Mouse (Mus musculus): ENCODE measurements around the gene Cr1l. TPM values are rescaled to one million over a fixed set of nuclear protein-coding genes. Genes with fewer than 3 reads are reported as not detected.

The Cr1l gene
- total RNA-seq (2021): 10 to 100 TPM; 72.6 to 78.0 TPM
- long read RNA-seq, experiment 1, transcript Cr1l-201 (10 exons, 1,651 nt): major isoform, 15 of 51 reads
- long read RNA-seq, experiment 1, partial matches to known transcripts: 9 of 51 reads
- long read RNA-seq, experiment 1, other reads (novel, unspliced or antisense): 24 of 51 reads
- long read RNA-seq, experiment 2, transcript Cr1l-201 (10 exons, 1,651 nt): major isoform, 25 of 44 reads
- long read RNA-seq, experiment 2, partial matches to known transcripts: 6 of 44 reads
- long read RNA-seq, experiment 2, other reads (novel, unspliced or antisense): 11 of 44 reads

- DNase-seq: peak; percentile 91
Observed at GRCm38 (mm10) chr1:195130953-195131674, at the start of gene Cr1l. Gene Cr1l, minus strand, starts transcription at chr1:195131586.

GRCm38 (mm10) chr1:195175980-195176931, 44.9 kb upstream of the Cr1l start, which contains the start of gene Cr2:
Gene Cr2, minus strand, starts transcription at chr1:195176716.
- DNase-seq: peak; percentile 41

DNA sequence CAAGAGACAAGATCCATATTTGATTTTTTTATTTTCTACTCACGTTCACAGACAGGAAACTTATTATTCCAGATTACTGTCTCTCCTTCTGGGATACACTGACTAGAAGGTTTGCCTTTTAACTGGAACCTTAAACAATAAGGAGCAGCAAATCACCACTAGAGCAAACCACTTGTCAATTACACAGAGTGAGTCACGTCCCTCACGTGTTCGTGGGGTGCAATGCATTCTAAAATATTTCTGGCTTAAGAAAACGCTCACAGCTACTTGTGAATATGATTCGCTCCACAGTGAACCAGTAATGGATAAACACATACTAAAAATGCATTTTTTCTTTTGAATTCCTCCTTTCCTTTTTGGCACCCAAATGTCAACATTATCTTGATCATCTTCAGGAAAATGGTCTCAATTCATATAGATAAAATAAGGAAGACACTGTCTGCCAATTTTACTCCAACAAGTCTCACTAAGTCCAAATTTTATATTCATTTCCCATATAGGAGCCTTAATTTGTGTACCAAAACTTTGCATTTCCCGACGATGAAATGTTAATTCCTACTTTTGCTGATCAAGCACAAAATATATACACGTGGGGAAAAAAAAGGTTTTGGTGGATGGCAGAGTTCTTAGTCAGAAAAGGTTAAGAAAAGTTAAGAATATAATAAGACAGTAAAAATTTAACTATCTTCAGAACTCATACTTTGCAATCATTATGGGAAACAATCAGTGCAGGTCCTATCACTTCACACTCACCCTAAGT, 33.8 kb upstream of the Cr1l start:
- no peak for DNase-seq

- peak; percentile 14 for DNase-seq
Observed at GRCm38 (mm10) chr1:195132070-195132469, 684 bp upstream of the Cr1l start.

GRCm38 (mm10) chr1:195131675-195132015, 259 bp upstream of the Cr1l start:
- DNase-seq: no peak

DNA sequence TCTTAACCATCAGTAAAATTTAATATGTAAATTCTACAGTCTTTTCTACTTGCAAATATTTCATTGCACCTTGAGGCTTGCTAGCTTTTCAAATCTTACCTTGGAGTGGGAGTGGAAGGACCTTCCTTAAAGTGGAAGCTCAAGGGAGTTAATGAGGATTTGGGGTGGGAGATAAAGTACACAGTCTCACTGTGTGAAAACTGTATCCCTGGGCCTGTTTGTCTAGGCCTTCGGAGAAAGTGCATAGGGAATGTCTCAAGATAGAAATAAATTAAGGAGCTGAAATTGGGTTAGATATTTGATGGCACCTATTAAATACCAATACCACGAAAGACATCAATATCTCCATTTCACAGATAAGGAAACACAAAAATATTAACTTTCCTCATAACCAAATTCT, 907 bp downstream of the Cr1l start:
- no peak for DNase-seq

DNA sequence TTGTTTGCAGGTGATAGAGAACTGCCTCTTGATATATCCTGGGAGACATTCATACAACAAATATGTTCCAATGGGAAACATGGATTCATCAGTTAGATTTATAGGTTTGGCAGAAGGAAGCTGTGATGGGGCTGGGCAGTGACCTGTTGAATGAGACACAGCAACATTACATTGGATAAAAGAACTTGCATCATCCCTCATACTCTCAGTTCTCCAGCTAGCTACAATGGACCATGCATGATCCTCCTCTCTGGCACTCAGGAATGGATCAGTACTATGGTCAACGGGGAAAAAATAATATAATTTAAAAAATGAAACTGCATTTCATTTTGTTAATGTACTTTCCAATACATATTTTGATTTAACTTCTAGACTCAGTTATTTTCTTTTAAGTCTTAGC, 1.5 kb downstream of the Cr1l start:
- DNase-seq: no peak

- no peak for DNase-seq
Observed at GRCm38 (mm10) chr1:195114414-195114813, 17.0 kb downstream of the Cr1l start.

DNA sequence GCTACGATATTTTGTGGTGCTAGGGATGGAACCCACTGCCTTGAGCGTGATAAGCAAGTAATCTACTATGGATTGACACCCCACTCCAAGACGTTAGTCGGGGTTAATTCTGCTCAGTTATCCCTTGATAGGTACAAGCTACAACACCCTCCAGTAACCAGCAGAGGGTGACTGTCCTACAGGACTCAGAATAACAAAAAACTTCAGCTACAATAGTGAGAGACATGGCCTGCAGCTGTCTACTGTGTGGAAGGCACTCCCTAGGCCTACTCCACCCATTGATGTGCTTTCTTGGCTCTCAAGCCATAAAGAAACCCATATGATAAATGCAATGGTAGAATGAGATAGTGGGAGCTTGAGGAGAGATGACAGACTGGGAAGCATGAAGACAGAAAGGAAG, 17.8 kb downstream of the Cr1l start:
- DNase-seq: no peak

DNA sequence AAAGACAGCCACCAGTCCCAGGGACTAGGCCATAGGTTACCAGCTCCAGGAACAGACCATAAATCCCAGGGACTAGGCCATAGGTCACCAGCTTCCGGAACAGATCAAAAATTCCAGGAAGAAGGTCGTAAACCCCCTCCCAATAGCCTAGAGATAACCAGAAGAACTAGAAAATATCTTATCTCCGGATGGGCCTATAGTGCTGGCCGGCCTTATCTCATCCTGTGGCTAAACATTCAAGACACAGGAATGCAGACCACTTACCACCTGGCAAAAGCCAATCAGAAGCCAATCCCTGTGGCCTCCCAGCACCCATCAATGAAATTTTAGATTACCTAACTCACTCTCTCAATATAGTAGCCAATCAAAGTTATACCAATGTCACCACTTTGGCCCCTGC, 30.7 kb downstream of the Cr1l start:
- no peak for DNase-seq

DNA sequence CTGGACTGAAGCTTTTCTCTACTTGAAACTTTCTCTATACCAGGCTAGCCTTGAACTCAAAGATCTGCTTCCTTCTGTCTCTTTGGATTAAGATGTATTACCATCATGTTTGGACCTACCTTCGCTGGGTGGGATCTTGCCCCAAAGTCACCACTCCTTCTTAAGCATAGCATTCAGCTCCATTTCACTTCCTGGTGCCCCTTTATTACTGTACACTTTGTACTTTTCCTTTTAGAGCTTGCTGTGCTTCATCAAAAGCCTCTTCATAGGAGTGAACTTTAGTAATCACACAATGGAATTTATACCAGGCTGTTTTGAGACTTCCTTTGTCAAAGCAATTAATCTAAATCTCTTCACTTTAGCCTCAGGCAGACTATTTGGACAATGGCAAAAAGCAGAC, 33.4 kb downstream of the Cr1l start:
- no peak for DNase-seq

DNA sequence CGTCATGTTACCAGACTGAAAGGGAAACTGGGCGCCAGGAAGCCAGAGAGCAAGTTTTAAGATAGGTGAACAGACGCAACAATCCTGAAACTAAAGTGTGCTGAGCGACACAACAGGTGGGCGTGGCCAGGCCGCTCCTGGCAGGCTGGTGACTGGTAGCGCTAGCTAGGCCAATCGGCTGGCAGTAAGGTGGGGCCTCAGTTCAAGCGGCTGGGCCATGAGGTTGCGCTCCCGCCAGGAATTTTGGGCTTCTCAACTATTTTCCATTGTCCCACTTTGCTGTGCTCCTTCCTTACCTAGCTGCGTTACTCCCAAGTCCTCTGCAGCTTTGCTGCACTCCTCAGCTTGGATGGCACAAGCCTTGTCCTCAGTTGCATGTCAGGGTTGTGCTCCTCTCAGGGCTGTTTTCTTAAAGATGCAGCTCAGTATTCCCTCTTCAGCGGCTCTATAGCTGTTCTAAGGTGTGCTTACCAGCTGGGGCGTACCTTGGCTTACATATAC, 39.1 kb downstream of the Cr1l start, which contains the start of gene Cd46:
TSS of gene Cd46 (minus strand) at position 30 of the 501 bp plus-strand sequence.
- peak; percentile 84 for DNase-seq

- DNase-seq: no peak
Observed at GRCm38 (mm10) chr1:195091699-195092219, 39.6 kb downstream of the Cr1l start.

DNA sequence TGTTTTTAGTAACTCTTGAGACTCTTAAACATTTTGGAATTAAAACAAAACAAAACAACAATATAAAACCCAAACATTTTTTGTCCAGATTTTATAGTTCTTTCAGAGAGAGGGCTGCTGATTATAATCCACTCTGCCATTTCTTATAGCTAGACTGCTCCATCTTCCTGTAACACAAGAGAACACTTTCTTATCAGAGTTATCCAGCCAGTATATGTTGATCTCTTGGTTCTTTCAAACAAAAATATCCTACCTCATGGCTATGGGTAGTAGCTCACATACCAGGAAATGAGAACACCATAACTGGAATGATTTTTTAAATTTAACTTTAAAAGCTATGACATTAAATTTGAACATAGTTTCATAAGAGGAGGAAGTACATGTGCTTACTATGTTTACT, 49.2 kb downstream of the Cr1l start:
- no peak for DNase-seq

Other genes starting within 250 kb of the Cr1l start
- gene Cd34, start 192.8 kb downstream of the Cr1l start, total RNA-seq (2021): 100 to 1,000 TPM; 109 to 127 TPM
- 1 to 10 TPM; 1.7 to 2.7 TPM for gene Cd46, start 39.3 kb downstream of the Cr1l start, total RNA-seq (2021)
- gene Cr2, start 45.1 kb upstream of the Cr1l start, total RNA-seq (2021): 1 to 10 TPM; 1.3 to 3.2 TPM

All from adrenal gland, postnatal 10 days (tissue).